Mouse (Mus musculus): Measurements from ENCODE around the gene Selenos. TPM values are rescaled to one million over a fixed set of nuclear protein-coding genes. Genes with fewer than 3 reads are reported as not detected.

Selenos gene
- polyA plus RNA-seq, 1 experiment from 2014 or later = 83.2 TPM

GRCm38 (mm10) chr7:66128857-66129256, 49.4 kb downstream of the Selenos start:
- Histone ChIP-seq H3K27me3 (replicated peaks; ENCODE audit: low read depth, poor library complexity, severe bottlenecking) (no peaks in the 10 kb centered on the region), H3K4me3 (no peak overlapping the region), H3K27ac (replicated peaks) (no peak overlapping the region), H3K4me1 (peaks cover 13% of the 10 kb centered on the region), H3K36me3 (replicated peaks) (peaks cover 74% of the 10 kb centered on the region), H3K9me3 (no peaks in the 10 kb centered on the region)
- no peak for DNase-seq (ENCODE audit: low spot score)
- 44% methylated on average over 3 of the region's 3 CpGs for WGBS

- no peak overlapping the region for H3K27ac ChIP-seq (replicated peaks)
- no peak for DNase-seq (ENCODE audit: low spot score)
- H3K4me3 ChIP-seq = no peak overlapping the region
- H3K4me1 ChIP-seq = peaks cover 10% of the 10 kb centered on the region; the same call in 1 of the 2 replicates
- no peaks in the 10 kb centered on the region for H3K9me3 ChIP-seq
- no peaks in the 10 kb centered on the region for H3K27me3 ChIP-seq (replicated peaks; ENCODE audit: low read depth, poor library complexity, severe bottlenecking)
- 89% methylated on average over 2 of the region's 2 CpGs for WGBS
- peaks cover 67% of the 10 kb centered on the region for H3K36me3 ChIP-seq (replicated peaks)
Observed at GRCm38 (mm10) chr7:66130296-66130695, 50.8 kb downstream of the Selenos start.

DNA sequence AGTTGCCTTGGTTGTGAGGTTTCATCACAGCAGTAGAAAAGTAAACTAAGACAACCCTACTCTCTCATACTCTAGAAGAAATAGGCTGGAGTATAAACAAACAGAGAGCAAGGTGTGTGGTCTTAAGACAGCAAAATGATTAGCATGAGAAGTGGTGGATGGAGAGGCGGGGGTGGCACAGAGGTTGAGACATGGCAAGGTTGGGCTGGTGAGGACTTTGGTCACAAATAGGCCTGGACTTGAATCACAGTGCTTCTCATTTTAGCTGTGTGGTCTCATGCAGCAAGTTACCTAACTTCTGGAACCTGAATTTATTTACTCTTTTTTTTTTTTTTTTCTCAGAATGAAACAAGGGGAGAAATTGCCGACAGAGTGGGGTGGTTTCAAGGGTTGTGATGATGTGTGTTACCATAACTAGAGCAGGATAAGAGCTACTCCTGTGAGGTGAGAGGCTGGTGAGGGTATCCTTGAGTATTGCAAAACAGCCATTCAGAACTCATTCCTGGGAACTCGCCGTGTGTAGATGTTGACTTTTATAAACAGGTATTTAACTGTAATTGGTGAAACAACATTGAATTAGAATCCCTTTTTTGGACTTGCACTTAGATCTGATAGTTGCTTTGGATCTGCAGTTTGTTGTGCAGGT, 52.5 kb downstream of the Selenos start:
- no peak for DNase-seq (ENCODE audit: low spot score)
- Histone ChIP-seq H3K9me3 (no peaks in the 10 kb centered on the region), H3K4me1 (peaks cover 20% of the 10 kb centered on the region), H3K27ac (replicated peaks) (no peak overlapping the region), H3K36me3 (replicated peaks) (peaks cover 51% of the 10 kb centered on the region), H3K27me3 (replicated peaks; ENCODE audit: low read depth, poor library complexity, severe bottlenecking) (no peaks in the 10 kb centered on the region), H3K4me3 (no peak overlapping the region)
- WGBS = 92% methylated on average over 4 of the region's 4 CpGs

DNA sequence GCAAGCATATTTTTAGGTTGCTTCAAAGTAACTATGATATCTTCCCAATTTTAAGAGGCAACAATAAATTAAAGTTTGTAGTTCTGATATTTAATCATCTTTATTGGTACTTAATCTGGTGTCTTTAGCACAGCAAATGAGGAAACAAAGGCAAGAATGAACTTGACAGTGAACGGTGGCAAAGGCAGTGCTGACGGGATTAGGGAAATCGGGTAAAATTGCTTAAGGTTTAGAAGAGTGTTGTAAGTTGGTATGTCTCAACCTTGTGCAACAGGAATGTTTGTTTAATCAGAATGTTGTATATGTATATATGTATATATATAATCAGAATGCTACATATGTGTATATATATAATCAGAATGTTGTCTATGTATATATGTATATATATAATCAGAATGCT, 54.7 kb downstream of the Selenos start:
- Histone ChIP-seq H3K27ac (replicated peaks) (no peak overlapping the region), H3K27me3 (replicated peaks; ENCODE audit: low read depth, poor library complexity, severe bottlenecking) (no peaks in the 10 kb centered on the region), H3K4me1 (peaks cover 10% of the 10 kb centered on the region), H3K4me3 (no peak overlapping the region), H3K9me3 (no peaks in the 10 kb centered on the region), H3K36me3 (replicated peaks) (peaks cover 34% of the 10 kb centered on the region)
- no peak for DNase-seq (ENCODE audit: low spot score)
- 94% methylated on average over 3 of the region's 3 CpGs for WGBS

GRCm38 (mm10) chr7:66135644-66136043, 56.2 kb downstream of the Selenos start:
- no peak overlapping the region for H3K4me3 ChIP-seq
- WGBS = 89% methylated on average over 3 of the region's 3 CpGs
- H3K36me3 ChIP-seq (replicated peaks) = peaks cover 37% of the 10 kb centered on the region
- peaks cover 10% of the 10 kb centered on the region for H3K4me1 ChIP-seq
- H3K9me3 ChIP-seq = no peaks in the 10 kb centered on the region
- no peaks in the 10 kb centered on the region for H3K27me3 ChIP-seq (replicated peaks; ENCODE audit: low read depth, poor library complexity, severe bottlenecking)
- no peak for DNase-seq (ENCODE audit: low spot score)
- no peak overlapping the region for H3K27ac ChIP-seq (replicated peaks)

DNA sequence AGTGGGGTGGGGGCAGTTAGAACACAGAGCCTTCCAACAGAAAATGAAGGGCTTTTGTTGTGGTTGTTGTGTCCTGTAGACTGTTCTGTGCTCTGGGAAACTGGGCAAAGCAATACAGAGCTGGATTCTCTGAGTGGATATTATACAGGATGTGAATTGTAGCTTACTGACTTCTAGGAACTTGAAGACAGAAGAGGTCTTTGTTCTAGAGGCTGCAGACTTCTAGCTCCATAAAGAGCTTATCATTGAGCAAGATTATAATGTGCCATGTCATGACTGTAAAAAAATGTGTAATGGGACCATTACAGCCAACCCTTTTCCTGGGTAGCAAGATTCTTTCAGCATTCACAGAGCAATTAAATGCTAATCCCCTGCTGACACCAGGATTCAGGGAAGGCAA, 56.7 kb downstream of the Selenos start:
- Histone ChIP-seq H3K27me3 (replicated peaks; ENCODE audit: low read depth, poor library complexity, severe bottlenecking) (no peaks in the 10 kb centered on the region), H3K27ac (replicated peaks) (no peak overlapping the region), H3K36me3 (replicated peaks) (peaks cover 32% of the 10 kb centered on the region), H3K4me3 (no peak overlapping the region), H3K9me3 (no peaks in the 10 kb centered on the region), H3K4me1 (peaks cover 10% of the 10 kb centered on the region)
- no peak for DNase-seq (ENCODE audit: low spot score)

DNA sequence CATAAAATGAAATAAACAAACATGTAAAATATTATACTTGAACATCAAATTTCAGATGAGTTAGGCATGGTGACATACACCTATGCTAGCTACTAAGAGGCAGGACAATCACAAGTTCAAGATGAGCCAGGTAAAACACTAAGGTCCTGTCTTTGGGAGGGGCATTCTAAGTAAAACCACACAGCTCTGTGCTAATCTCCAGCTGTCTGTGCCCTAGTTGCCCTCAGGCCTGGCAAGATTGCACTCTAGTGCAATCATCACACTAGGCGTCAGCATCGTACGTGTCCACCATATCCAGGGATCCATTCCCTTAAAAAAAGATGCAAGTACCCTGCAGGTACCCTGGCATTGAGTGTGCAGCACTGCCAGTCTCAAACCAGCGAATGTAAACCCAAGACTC, 57.9 kb downstream of the Selenos start:
- Histone ChIP-seq H3K27me3 (replicated peaks; ENCODE audit: low read depth, poor library complexity, severe bottlenecking) (no peaks in the 10 kb centered on the region), H3K36me3 (replicated peaks) (peaks cover 24% of the 10 kb centered on the region), H3K9me3 (no peaks in the 10 kb centered on the region), H3K27ac (replicated peaks) (no peak overlapping the region), H3K4me1 (peaks cover 10% of the 10 kb centered on the region), H3K4me3 (no peak overlapping the region)
- no peak for DNase-seq (ENCODE audit: low spot score)
- WGBS = 90% methylated on average over 4 of the region's 4 CpGs

- Histone ChIP-seq H3K27me3 (replicated peaks; ENCODE audit: low read depth, poor library complexity, severe bottlenecking) (no peaks in the 10 kb centered on the region), H3K4me3 (no peak overlapping the region), H3K36me3 (replicated peaks) (peaks cover 26% of the 10 kb centered on the region), H3K4me1 (peaks cover 10% of the 10 kb centered on the region), H3K27ac (replicated peaks) (no peak overlapping the region), H3K9me3 (no peaks in the 10 kb centered on the region)
- 76% methylated on average over 4 of the region's 4 CpGs for WGBS
- DNase-seq (ENCODE audit: low spot score) = no peak
Observed at GRCm38 (mm10) chr7:66138301-66138700, 58.9 kb downstream of the Selenos start.

GRCm38 (mm10) chr7:66138878-66139277, 59.4 kb downstream of the Selenos start:
- no peak overlapping the region for H3K27ac ChIP-seq (replicated peaks)
- H3K9me3 ChIP-seq = no peaks in the 10 kb centered on the region
- peaks cover 10% of the 10 kb centered on the region for H3K4me1 ChIP-seq
- WGBS = 82% methylated on average over 5 of the region's 5 CpGs
- H3K36me3 ChIP-seq (replicated peaks) = peaks cover 30% of the 10 kb centered on the region
- no peak overlapping the region for H3K4me3 ChIP-seq
- DNase-seq (ENCODE audit: low spot score) = no peak
- H3K27me3 ChIP-seq (replicated peaks; ENCODE audit: low read depth, poor library complexity, severe bottlenecking) = no peaks in the 10 kb centered on the region

Other genes with a start within 250 kb of the Selenos start
- gene Pcsk6, start 217.9 kb upstream of the Selenos start, polyA plus RNA-seq (2016; fragmentation: Nextera tagmentation; extraction: Ambion mirVana) = 1.0 and 1.1 TPM in 2 replicates
- gene Gm45213, start 36.0 kb upstream of the Selenos start, polyA plus RNA-seq (2016; fragmentation: Nextera tagmentation; extraction: Ambion mirVana) = not detected in 2 replicates
- gene Snrpa1, start 20.6 kb upstream of the Selenos start, polyA plus RNA-seq (2016; fragmentation: Nextera tagmentation; extraction: Ambion mirVana) = 273 and 281 TPM in 2 replicates
- gene Chsy1, start 29.9 kb downstream of the Selenos start, polyA plus RNA-seq (2016; fragmentation: Nextera tagmentation; extraction: Ambion mirVana) = 12.5 and 13.4 TPM in 2 replicates

All from embryonic facial prominence, embryonic 10.5 days (tissue).